Mouse (Mus musculus) gastrocnemius, postnatal 14 days (tissue): ENCODE results near the gene Fgf5. TPM values are rescaled to one million over a fixed set of nuclear protein-coding genes. Genes with fewer than 3 reads are reported as not detected.

Experiments
- DNase-seq: peaks from one replicate; pipeline ENCODE4 v3.0.0; 2021; ENCODE audit warnings: mixed read lengths
- intact Hi-C: fragments of 180-260 bp; cut with DNase I; formaldehyde crosslinking; loops from one replicate; pipeline ENCODE4 v1.15.1; 2025; ENCODE audit warnings: low total_unique reads
- long read RNA-seq, 2 experiments: library from polyadenylated mRNA; stranded (forward); transcript quantifications; one replicate each; pipeline ENCODE4 v2.0.0; 2021
- total RNA-seq, 2 experiments: library from RNA; stranded (reverse); gene quantifications; 2 replicates each; pipeline ENCODE4 v1.2.3; 2021

The Fgf5 gene
- total RNA-seq = under 1 TPM; 0.37 to 0.71 TPM
- long read RNA-seq, experiment 1 = 0 reads
- long read RNA-seq, experiment 2 = 0 reads

- DNase-seq = peak; percentile 24
- intact Hi-C loops = no loop called here
Measured at GRCm38 (mm10) chr5:98253838-98254821, at the start of gene Fgf5. TSS of gene Fgf5 (plus strand) at chr5:98254184.

GRCm38 (mm10) chr5:98212501-98212900 is 41.5 kb upstream of the Fgf5 start:
- intact Hi-C loops = no loop called here
- no peak for DNase-seq

DNA sequence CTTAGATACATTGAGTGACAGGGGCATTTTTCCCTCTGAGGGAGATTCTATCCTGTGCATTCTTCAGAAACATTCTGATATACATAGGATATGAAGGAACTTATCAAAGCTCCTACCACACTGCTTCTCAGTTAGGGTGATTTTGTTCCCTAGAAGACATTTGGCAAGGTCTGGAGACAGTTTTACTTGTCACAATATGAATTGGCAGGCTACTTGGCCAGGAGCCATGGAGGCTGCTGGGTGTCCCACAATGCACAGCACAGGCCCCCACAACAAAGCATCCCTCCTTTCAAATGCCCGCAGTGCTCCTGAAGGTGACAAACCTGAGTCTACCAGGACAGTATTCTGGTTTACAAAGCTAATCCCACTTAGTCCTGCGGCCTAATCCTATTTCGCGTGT is 32.0 kb upstream of the Fgf5 start:
- no peak for DNase-seq
- intact Hi-C loops = no loop called here

GRCm38 (mm10) chr5:98226710-98227109 is 27.3 kb upstream of the Fgf5 start:
- intact Hi-C loops = no loop called here
- DNase-seq = no peak

DNA sequence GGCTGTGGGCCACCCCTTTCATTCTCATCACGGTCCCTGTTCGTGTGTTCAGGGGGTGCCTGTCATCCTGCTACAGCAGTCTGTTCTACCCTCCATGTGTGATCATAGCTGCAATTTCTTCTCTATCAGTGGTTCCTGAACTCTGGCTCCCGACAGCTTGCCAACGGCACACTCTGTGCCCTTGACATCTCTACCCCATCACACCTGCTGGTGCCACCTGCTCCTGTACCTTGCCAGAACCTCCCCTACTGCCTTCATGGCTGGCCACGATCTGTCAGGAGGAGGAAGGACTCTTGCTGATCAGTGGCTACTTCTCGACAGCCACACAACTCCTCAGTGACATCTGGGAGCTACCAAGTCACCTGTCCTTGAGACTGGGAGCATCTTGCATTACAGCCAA is 24.5 kb upstream of the Fgf5 start:
- intact Hi-C loops = no loop called here
- DNase-seq = no peak

DNA sequence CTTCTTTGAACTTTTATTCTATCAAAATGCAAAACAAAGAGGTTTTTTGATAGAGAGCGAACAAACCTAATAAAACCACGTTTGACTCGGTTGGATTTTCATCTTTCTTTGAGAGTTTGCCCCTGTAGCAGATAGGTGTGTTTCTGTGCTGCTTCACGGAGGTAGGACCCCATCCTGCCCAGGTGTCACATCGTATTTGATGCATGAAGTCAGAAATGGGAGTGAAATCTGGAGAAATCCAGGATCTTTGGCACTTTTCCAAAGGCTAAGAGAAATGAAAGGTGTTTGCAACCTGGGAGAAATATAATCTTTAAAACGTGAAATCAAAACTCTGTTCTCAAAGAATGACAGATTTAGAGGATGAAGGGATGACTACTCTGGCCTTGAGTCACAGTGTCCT is 15.5 kb upstream of the Fgf5 start:
- intact Hi-C loops = no loop called here
- no peak for DNase-seq

DNA sequence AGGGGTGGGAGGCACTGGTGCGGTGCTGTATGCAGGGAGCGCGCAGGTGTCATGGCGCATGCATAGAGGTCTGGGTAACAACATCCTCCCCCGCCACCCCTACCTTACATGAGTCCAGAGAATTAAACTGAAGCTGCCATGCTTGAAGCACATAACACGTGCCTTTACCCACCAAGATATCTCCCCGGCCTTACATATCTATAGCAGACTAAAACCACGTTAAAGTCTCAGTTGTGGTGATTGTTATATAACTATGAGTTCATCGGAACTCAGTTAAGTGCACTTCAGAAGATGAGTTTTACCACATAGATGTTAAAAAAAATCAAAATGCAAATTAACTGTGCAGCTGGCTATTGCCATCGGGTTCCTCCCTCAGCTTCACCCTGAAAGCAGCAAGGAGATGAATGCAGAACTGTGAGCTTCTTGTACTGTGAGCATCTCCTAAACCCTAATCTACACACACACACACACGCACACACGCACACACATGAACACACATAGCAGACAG is 12.6 kb upstream of the Fgf5 start:
- no peak for DNase-seq
- intact Hi-C loops = no loop called here

DNA sequence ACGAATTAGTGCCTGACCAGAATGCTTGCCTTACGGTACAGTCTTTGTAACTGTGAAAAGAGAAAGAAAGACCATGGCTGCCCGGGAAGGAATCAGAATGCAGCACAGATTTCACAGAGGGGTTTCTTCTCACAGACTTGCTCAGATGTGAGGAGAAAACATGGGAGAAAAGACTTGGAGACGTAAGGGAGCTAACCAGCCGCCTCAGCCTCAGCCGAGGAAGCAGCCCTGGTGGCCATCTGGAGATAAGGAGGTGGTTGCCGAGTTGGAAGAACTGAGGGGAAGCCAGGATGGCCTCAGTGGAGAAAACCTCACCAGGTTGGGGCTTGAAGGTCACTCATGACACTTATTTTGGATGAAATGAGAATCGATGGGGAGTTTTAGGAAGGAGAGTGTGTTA is 8.7 kb upstream of the Fgf5 start:
- DNase-seq = no peak
- intact Hi-C loops = no loop called here

- DNase-seq = no peak
- intact Hi-C loops = no loop called here
Measured at GRCm38 (mm10) chr5:98245976-98246375, 8.0 kb upstream of the Fgf5 start.

DNA sequence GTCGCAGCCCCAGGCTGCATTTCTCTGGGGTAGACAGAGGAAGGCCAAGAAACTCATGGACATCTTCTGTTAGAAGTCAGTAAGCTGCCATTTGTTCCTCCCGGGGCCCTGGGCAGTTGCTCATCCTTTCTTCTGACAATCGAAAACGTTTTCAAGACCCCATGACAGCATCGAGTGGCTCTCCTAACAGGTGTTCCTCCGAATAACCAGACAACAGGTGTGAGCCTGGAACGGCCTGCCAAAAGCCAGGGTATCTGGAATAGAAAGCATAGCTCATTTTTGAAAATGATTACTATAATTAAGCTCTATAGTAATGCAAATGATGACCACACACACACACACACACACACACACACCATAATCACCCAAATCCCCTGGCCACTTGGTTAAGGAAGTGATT is 7.2 kb upstream of the Fgf5 start:
- intact Hi-C loops = no loop called here
- DNase-seq = no peak

DNA sequence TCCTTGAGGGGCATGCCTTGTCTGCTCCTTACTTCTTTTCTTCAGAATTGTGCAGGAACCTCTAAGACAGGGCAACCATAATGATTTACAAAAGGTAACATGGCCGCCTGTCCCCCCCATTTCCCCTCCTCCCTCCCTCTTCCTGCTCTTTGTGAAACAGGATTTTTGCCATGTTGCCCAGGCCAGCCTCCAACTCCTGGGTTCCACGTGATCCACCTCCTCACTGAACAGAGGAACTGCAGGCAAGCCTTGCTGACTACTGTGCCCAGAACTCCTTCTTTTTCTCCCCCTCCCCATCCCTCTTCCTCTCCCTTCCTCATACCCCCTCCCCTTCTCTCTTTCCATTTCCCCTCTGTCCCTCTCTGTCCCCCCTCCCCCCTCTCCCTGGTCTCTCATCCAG is 6.5 kb upstream of the Fgf5 start:
- intact Hi-C loops = no loop called here
- DNase-seq = no peak

DNA sequence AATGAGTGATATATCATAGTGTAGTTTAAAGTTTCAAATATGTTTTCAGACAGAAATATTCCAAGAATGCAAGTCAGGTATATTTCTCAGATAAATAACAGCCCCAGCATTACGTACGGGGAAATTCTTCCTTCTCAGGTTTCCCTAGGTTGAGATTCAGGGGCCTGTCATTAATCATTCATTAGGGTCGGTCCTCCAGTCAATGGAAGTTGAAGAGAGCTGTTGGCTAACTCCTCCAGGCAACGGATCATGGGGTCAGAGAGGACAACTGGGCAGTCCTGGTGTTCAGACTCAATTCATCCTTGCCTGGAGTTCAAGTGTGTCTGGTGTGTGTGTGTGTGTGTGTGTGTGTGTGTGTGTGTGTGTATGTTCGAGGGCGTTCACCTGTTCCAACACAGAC is 837 bp upstream of the Fgf5 start:
- no peak for DNase-seq
- intact Hi-C loops = no loop called here

DNA sequence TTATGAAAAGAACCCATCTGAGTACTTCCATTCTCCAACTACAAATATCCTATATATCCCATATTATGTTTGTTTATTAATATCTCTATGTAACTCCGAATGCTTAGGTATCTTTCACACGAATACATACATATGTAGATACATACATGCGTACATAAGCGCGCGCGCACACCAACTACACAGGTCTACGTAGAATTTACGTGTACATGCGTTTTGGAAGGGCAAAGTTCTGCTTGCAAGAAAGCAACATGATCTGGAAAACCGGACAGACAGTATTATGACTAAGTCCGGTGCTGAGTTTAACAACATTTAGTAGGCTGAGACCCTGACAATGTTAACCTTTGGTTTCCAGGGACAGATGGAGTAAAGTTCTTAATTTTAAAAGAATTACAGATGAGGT is 1.2 kb downstream of the Fgf5 start:
- no peak for DNase-seq
- intact Hi-C loops = no loop called here

DNA sequence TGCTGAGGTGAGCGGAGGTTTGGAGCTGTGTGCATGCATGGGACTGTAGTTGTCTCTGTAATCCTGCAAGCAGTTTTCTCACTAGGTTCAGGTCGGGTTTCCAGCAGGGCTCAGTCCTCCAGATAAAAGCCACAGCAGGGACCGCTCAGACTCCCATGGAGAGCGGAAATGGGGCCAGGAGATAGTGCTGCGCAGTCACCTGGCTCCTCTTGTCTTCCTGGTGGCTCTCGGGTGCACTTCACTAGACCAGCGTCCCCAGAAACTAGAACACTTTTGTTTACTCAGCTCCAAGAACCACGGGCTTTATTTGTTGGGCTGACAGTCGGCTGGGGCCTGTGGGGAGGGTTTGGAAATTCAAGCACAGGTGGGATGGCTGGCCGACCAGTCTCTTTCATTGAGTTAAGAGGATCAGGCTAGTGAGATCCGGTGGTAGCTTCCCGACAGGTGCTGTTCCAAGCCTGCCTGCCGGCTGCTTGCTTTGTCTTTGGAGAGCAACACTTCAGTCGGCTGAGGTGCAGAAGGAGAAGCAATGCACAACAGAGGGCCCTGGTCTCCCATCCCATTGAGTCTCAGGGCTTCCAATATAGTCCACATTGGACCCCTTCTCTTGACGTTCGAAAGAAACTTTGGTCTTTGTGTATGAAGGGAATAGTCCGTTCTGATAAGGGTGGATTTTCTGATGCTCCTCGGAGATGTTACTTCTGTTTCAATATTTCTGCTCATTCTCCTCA is 1.9 kb downstream of the Fgf5 start:
- no peak for DNase-seq
- intact Hi-C loops = no loop called here

GRCm38 (mm10) chr5:98275318-98275818 is 21.4 kb downstream of the Fgf5 start:
- intact Hi-C loops = no loop called here
- no peak for DNase-seq

GRCm38 (mm10) chr5:98281993-98282392 is 28.0 kb downstream of the Fgf5 start:
- intact Hi-C loops = no loop called here

GRCm38 (mm10) chr5:98283696-98284478 is 29.9 kb downstream of the Fgf5 start:
- DNase-seq = no peak
- intact Hi-C loops = no loop called here

More at GRCm38 (mm10) chr5:98281993-98282392, 28.0 kb downstream of the Fgf5 start:
- no peak for DNase-seq

GRCm38 (mm10) chr5:98290642-98291041 is 36.7 kb downstream of the Fgf5 start:
- intact Hi-C loops = no loop called here
- DNase-seq = no peak

DNA sequence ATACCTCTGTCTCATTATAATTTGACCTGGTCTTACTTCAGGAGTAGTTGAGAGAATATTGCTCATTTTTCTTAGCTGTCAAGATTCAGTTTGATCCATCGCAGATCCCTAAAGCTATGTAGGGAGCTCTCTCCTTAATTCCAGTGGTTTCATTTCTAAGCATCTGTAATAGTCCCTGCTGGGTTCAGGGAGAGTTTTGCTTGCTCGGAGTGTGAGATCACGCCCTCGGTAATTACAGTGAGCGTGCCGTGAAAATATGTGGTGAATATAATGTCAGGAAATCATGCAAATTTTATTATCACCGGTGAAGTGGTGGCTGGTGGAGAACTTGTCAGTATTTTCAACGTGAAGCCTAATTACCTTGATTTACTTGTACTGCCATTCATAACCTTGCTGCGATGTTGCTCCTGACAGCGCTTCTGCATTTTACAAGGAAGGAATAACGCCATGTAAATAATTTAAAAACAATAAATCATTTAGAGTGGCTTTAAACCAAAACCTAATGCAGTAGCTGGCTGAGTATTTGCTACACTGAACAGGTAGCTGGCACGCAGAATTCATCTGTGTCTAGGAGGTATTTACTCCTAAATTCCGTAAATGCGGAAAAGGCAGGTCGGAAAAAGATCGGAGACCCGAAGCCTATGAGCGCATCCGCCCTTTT is 38.5 kb downstream of the Fgf5 start:
- no peak for DNase-seq
- intact Hi-C loops = no loop called here
